Mouse (Mus musculus) spleen, adult 2 months (tissue): ENCODE results near the gene Nxn. TPM values are rescaled to one million over a fixed set of nuclear protein-coding genes. Genes with fewer than 3 reads are reported as not detected.

Experiments used
- DNase-seq, 2 experiments: peaks; one replicate each; pipeline versions ENCODE4 v3.0.0 to v3.0.0-alpha.2; 2012 to 2021; ENCODE audit warnings: low spot score in 2 of 2, low read depth in 1 of 2
- H3K27ac ChIP-seq: fragments of 200-500 bp; 2 replicates; pipeline ENCODE4 v1.5.1; 2012; ENCODE audit warnings: low read length, inconsistent platforms; ENCODE audit not compliant: insufficient read depth
- H3K27me3 ChIP-seq: fragments of 200-500 bp; 2 replicates; pipeline ENCODE4 v1.6.1; 2012; ENCODE audit warnings: mild to moderate bottlenecking, moderate library complexity, low read length, inconsistent platforms; ENCODE audit not compliant: control insufficient read depth, insufficient read depth
- H3K36me3 ChIP-seq: fragments of 200-500 bp; 2 replicates; pipeline ENCODE4 v1.6.1; 2012; ENCODE audit warnings: mild to moderate bottlenecking, low read length, inconsistent platforms; ENCODE audit not compliant: control insufficient read depth, insufficient read depth
- H3K4me1 ChIP-seq: fragments of 200-500 bp; 2 replicates; pipeline ENCODE4 v1.6.1; 2011; ENCODE audit warnings: inconsistent platforms; ENCODE audit not compliant: control insufficient read depth, insufficient read depth, insufficient read length
- H3K4me3 ChIP-seq: fragments of 200-500 bp; 2 replicates; pipeline ENCODE4 v1.5.1; 2011; ENCODE audit warnings: mild to moderate bottlenecking, inconsistent platforms; ENCODE audit not compliant: insufficient read depth, insufficient read length; ENCODE audit errors: extremely low read depth
- CTCF ChIP-seq: fragments of 200-500 bp; IDR thresholded peaks from 2 replicates; pipeline ENCODE4 v1.5.1; 2011; ENCODE audit warnings: mild to moderate bottlenecking, inconsistent platforms; ENCODE audit not compliant: insufficient read depth, insufficient read length, insufficient replicate concordance; ENCODE audit errors: extremely low read depth
- POLR2A ChIP-seq: fragments of 200-500 bp; IDR thresholded peaks from 2 replicates; pipeline ENCODE4 v1.6.1; 2011; ENCODE audit warnings: low read depth, low read length, inconsistent platforms
- WGBS: fragments of 180-500 bp; shearing (Covaris S2); methylation state at CpG from one replicate; pipeline ENCODE4 v1.1.7; 2018; 5-methylcytosine and 5-hydroxymethylcytosine counted together
- polyA plus RNA-seq: library from polyadenylated mRNA; depleted of rRNA; stranded (reverse); fragments of >200 nt; gene quantifications from 2 replicates; pipeline ENCODE4 v1.2.3, GENCODE M21; 2012

The Nxn gene
- polyA plus RNA-seq, 1 experiment: 6.9 TPM

DNA sequence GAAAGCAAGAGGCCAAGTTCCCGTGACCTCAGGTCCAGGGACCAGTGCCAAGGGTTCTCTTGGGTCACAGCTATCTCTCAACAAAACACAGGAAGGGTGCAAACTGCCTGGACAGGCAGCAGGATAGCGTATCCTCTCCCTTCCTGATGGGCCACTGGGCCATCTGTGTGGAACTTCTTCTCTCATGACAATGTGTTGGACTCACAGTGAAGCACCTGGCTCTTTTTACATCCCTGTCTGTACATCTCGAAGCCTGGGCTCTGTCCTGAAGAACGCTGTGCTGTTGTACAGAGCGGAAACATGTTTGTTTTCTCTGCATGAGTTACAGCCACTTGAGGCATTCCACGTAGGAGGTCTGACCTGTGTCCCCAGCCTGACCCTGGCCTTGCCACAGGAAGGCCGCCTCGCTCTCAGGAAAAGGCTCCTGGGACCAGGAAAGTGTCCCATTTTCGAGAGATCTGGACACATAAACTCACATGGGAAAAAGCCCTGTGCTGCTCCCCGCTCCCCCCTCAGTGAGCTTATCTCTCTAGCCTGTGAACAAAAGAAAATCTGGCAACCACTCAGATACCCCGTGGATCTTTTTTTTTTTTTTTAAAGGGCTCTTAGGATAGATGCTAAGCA lies 18.9 kb downstream of the Nxn start:
- no peak for DNase-seq
- TF ChIP-seq POLR2A (no peak), CTCF (no peak)
- Histone ChIP-seq H3K36me3 (no peaks in the 10 kb centered on the region), H3K4me1 (no peaks in the 10 kb centered on the region), H3K4me3 (no peak overlapping the region), H3K27me3 (no peaks in the 10 kb centered on the region), H3K27ac (no peak overlapping the region)
- WGBS: 82% methylated on average over 11 of the region's 11 CpGs

DNA sequence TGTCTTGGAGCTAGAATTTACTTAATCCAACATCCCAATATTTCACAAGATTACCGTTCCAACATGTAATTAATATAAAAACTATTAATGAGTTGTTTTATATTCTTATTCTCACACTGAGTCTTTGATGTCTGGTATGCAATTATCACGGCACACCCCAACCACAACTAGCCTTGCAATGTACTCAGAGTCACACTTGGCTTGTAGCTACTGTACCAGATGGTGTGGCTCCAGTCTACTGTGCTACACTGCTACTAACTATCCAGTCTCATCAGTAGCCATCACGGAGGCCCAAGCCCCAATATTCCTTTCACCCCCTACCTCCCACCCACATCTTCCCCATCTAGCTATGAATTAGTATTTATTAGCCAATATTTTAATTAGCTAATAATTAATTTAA lies 22.5 kb downstream of the Nxn start:
- no peaks in the 10 kb centered on the region for H3K4me1 ChIP-seq
- TF ChIP-seq POLR2A (no peak), CTCF (no peak)
- H3K36me3 ChIP-seq: no peaks in the 10 kb centered on the region
- DNase-seq: no peak
- no peak overlapping the region for H3K4me3 ChIP-seq
- WGBS: 87% methylated on average over 3 of the region's 3 CpGs
- H3K27me3 ChIP-seq: no peaks in the 10 kb centered on the region
- no peak overlapping the region for H3K27ac ChIP-seq

DNA sequence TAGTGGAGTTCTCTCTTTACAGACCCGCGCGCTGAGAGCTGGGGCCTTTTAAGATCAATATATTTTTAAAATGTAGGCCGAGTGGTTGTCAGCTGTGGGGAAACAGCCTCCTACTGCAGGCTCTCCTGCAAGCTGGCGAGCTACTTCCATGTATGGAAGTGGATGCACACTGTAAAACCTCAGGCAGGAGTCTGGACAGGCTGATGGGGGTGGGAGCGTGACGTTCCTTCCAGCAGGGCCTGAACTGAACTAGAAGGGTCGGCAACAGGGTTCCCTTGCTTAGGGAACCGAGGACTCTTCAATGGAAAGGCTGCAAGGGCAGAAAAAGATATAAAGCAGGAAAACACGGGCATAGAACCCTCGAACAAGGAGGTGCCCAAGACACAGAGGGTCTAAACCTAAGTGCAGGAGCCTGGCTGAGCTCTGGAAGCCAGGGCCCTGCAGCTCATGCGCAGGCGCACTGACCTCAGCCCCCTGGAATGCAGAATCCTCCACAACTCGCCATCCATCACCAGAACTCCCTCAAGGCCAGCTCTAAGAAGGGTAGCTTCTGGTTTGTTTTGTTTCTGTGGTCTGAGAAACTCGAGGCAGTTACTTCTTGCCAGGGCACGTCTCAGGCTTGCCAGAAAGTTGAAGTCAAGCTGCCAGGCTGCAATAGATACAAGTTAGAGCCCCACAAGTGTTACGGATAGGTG lies 24.3 kb downstream of the Nxn start:
- no peak for DNase-seq
- Histone ChIP-seq H3K27me3 (no peaks in the 10 kb centered on the region), H3K36me3 (no peaks in the 10 kb centered on the region), H3K4me3 (no peak overlapping the region), H3K4me1 (no peaks in the 10 kb centered on the region), H3K27ac (peak overlapping the region; percentile 29; the same call in 1 of the 2 replicates)
- no peak for TF ChIP-seq POLR2A
- no peak for TF ChIP-seq CTCF
- WGBS: 82% methylated on average over 17 of the region's 17 CpGs

DNA sequence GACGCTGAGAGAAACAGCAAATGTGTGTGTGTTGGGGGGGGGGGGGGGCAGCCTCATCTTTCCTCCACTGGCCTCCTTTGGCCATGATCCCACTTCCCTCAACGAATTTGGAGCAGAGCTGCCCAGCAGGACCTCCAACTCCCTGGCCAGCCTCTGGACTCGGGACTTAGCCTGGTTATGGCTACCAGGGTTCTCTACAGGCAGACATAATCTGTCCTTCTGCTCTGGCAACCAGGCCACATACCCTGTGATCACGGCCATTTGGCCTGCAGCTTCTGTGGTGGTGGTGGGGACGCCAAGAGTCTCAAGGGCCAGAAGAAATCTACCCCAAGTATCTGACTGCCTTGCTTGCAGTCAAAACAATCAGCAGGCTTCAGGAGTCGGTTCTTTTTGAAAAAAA lies 26.4 kb downstream of the Nxn start:
- no peak for TF ChIP-seq POLR2A
- 69% methylated on average over 6 of the region's 6 CpGs for whole genome bisulfite sequencing
- Histone ChIP-seq H3K27ac (no peak overlapping the region), H3K4me1 (no peaks in the 10 kb centered on the region), H3K27me3 (no peaks in the 10 kb centered on the region), H3K4me3 (no peak overlapping the region), H3K36me3 (no peaks in the 10 kb centered on the region)
- DNase-seq: no peak

DNA sequence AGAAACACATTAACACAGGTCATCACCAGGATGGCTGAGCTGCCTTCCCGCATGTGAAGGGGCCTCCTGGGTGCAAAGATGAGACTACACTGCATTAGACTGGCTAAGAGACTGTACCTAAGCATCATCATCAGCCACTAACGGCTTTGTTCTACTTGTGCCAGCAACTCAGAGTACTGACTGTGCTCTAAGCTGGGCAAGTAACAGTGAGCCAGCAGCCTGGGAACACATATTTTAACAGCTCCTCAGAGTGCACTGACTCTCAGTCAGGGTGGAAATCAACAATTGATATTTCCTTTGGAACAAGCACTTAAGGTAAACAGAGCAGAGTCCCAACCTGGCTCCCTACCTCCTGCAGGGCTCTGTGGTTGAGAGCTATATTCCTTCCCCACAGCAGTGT lies 26.8 kb downstream of the Nxn start:
- TF ChIP-seq POLR2A: no peak
- no peak for TF ChIP-seq CTCF
- H3K4me1 ChIP-seq: no peaks in the 10 kb centered on the region
- H3K27ac ChIP-seq: no peak overlapping the region
- H3K27me3 ChIP-seq: no peaks in the 10 kb centered on the region
- WGBS: 85% methylated on average over 2 of the region's 2 CpGs
- no peak overlapping the region for H3K4me3 ChIP-seq
- DNase-seq: no peak
- H3K36me3 ChIP-seq: no peaks in the 10 kb centered on the region

DNA sequence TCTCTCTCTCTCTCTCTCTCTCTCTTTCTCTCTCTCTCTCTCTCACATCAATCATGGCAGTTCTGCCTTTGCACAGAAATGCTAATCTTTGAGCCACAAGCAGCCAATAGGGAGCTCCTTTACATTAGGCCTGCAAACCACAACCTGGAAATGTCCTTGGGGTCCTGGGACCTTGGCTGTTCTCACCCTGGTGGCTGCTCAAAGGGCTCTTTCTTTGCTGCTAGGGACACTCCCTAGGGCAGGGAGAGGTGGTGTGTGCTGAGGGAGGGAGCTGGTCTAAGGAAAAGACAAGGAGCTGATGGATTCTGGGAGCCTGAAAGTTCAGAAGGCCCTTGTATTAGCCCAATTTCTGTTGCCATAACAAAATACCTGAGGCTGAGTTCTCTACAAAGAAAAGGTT lies 28.4 kb downstream of the Nxn start:
- Histone ChIP-seq H3K27me3 (no peaks in the 10 kb centered on the region), H3K36me3 (no peaks in the 10 kb centered on the region), H3K27ac (no peak overlapping the region), H3K4me3 (no peak overlapping the region), H3K4me1 (no peaks in the 10 kb centered on the region)
- no peak for TF ChIP-seq CTCF
- no peak for TF ChIP-seq POLR2A
- DNase-seq: no peak

DNA sequence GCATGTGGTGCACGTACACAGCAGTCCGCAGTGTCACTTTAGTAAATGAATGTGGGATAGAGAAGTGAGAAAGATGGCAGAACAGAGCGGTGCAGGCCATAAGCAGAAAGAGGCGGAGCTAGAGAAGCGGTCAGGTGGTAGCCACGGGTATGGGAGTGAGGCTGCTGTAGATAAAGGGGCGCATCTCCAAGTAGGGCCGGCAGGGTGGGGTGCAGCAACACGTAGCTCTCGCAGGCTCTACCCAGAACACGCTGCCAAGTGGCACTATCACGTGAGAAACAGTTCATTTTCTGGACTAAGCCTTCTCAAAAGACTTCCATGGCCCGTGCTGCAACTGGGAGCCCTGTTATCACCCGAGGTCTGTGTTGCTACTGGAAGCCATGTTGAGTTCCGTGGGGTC lies 32.2 kb downstream of the Nxn start:
- WGBS: 86% methylated on average over 15 of the region's 15 CpGs
- H3K27me3 ChIP-seq: no peaks in the 10 kb centered on the region
- no peak overlapping the region for H3K4me3 ChIP-seq
- no peak for DNase-seq
- no peak for TF ChIP-seq POLR2A
- TF ChIP-seq CTCF: no peak
- no peak overlapping the region for H3K27ac ChIP-seq
- no peaks in the 10 kb centered on the region for H3K36me3 ChIP-seq
- H3K4me1 ChIP-seq: no peaks in the 10 kb centered on the region
